Mouse (Mus musculus): ENCODE data around the gene Pdcd11.

The Pdcd11 gene

GRCm38 (mm10) chr19:47168223-47168622, 77.7 kb downstream of the Pdcd11 start:
- DNase-seq (ENCODE audit: extremely low read depth, low read depth), result peak; percentile 88

DNA sequence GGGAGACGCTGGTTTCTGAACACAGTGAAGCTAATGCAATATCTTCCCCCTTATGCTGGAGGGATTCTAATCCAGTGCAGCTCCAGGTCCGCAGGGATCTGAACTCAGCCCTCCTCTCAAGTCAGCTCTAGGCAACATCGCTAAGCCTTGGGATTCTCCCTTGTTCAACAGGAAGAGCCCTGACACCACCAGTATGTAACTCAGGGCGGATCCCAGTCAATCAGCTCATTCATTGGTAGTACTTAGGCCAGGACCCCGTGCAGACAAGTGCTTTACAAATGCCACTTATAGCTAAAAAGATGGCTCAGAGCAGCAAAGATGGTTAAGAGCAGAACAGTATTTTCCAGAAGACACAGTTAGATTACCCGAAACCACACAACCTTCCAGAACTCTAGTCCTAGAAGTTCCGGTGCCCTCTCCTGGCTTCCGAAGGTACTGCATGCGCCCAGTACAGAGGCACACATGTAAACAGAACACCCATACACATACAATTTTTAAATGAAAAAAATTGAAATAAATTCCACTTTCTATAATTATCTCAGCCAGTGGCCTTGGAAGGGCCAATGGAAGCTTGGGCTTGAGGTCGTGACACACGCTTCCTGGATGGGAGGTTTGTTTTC, 78.3 kb downstream of the Pdcd11 start:
- DNase-seq (ENCODE audit: extremely low read depth, low read depth), result peak; percentile 92

DNA sequence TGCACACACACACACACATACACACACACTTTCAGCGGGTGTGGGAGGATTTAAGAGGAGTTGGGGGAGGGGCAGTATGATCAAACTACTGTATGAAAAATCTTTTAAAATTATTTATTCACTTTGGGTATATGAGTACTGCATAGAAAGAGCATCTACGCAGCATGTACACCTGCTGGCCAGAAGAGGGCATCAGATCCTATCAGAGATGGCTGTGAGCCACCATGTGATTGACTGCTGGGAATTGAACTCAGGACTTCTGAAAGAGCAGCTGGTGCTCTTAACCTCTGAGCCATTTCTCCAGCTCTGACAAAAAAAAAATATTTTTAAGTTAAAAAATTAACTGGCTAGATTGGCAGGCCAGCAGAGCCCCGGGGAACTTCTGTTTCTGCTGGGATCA, 83.9 kb downstream of the Pdcd11 start:
- DNase-seq (ENCODE audit: extremely low read depth, low read depth), result peak; percentile 39

- no peak for DNase-seq (ENCODE audit: extremely low read depth, low read depth)
Observed at GRCm38 (mm10) chr19:47175472-47175871, 84.9 kb downstream of the Pdcd11 start.

- no peak for DNase-seq (ENCODE audit: extremely low read depth, low read depth)
Observed at GRCm38 (mm10) chr19:47176916-47177505, 86.4 kb downstream of the Pdcd11 start.

DNA sequence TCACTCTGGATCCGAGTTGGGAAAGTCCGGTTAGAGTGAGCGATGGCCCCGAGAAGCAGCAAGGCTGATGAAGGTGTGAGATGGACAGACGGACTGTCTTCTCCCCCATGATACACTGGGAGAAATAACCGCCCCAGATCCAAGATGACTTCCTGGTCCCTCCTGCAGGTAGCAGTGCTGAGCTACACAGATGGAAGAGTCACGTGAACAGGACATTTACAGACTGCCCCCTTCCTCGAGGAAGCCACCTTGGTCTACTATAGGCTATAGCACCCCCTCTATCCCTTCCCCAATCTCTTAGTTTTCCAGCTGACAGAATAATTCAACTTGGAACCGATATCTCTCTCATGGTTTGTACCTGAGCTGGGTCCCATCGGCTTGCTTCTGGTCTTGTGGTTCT, 87.4 kb downstream of the Pdcd11 start:
- DNase-seq (ENCODE audit: extremely low read depth, low read depth), result no peak

DNA sequence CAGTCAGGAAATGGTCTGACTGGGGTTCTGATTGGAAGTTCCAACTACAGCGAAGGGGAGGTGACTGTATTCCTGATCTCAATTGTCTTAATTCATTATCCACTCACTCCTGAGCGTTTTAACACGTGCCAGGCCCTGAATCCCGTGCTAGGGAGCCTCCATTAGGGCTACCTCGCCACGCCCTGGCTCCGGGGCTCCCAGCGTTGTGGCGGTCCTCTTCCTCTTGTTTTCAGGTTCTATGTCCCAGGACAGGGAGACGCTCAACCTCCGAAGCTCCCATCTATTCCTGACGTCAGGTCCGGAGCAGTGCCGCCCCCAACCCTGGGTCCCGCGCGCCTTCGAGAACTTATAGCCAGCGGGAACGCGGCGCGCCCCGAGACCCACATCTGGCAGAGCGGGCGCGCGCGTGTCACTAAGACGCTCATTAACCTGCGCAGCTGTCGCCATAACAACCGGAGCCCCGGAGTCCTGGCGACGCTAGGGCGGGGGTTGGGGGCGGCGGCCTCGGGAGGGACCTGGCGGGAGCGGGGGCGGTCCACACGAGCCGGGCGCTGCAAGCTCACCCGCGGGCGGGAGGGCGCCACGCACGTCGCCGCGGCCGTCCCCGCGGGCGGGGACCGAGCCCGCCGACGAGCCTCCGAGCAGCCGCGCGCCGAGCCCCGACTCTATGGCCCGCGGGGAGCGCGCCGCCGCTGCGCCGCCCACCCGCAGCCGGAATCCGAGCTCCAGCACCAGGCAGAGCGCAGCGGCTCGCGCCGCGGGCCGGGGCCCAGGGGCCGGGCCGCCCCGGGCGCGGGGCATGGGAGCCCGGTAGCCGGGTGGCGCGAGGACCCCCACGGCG, 88.1 kb downstream of the Pdcd11 start, which contains the start of gene Neurl1a:
Gene Neurl1a (plus strand): TSS at position 390 of the 841 bp plus-strand sequence.
- no peak for DNase-seq (ENCODE audit: extremely low read depth, low read depth)

GRCm38 (mm10) chr19:47179272-47179809, 88.8 kb downstream of the Pdcd11 start:
- no peak for DNase-seq (ENCODE audit: extremely low read depth, low read depth)

GRCm38 (mm10) chr19:47180011-47180410, 89.4 kb downstream of the Pdcd11 start:
- no peak for DNase-seq (ENCODE audit: extremely low read depth, low read depth)
